Mouse (Mus musculus) cortical plate, adult 2 months (tissue): ENCODE measurements around the gene Uhmk1.

Source experiments
- CTCF ChIP-seq: fragments of 200-500 bp; IDR thresholded peaks from 2 replicates; pipeline ENCODE4 v1.5.1; 2011; ENCODE audit warnings: mild to moderate bottlenecking, control low read depth, low read length; ENCODE audit not compliant: insufficient read depth; ENCODE audit errors: extremely low read depth
- POLR2A ChIP-seq: fragments of 200-500 bp; IDR thresholded peaks from 2 replicates; pipeline ENCODE4 v1.6.1; 2011; ENCODE audit warnings: mild to moderate bottlenecking, low read length, control low read depth; ENCODE audit not compliant: insufficient read depth; ENCODE audit errors: extremely low read depth

- TF ChIP-seq CTCF (no peak), POLR2A (no peak)
These were observed 59.4 kb downstream of the Uhmk1 start for GRCm38 (mm10) chr1:170155761-170156160.
